Mouse (Mus musculus): ENCODE measurements around the gene Fsd1l. TPM values are rescaled to one million over a fixed set of nuclear protein-coding genes. Genes with fewer than 3 reads are reported as not detected.
A peak's percentile ranks its signal among the peaks of the same experiment; 100 is the strongest.

The Fsd1l gene
- total RNA-seq, 2 experiments from 2014 or later = 5.3 to 7.5 TPM

DNA sequence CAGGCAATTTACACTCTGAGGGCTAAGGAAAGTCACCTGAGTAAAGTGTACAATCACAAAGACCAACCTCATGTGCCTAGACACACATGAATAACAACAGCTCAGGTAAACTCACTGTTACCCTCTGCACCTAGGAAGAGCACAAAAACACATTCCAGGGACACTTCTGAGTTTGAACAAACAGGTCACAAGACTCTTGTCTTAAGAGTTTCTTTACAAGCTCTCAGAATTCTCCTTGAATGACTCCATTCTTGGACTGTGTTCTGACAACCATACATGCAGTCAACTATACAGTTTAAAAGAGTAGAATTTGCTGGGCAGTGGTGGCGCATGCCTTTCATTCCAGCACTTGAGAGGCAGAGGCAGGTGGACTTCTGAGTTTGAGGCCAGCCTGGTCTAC, 96.8 kb downstream of the Fsd1l start:
- no peak for DNase-seq (ENCODE audit: low spot score in 2 of 2)

DNA sequence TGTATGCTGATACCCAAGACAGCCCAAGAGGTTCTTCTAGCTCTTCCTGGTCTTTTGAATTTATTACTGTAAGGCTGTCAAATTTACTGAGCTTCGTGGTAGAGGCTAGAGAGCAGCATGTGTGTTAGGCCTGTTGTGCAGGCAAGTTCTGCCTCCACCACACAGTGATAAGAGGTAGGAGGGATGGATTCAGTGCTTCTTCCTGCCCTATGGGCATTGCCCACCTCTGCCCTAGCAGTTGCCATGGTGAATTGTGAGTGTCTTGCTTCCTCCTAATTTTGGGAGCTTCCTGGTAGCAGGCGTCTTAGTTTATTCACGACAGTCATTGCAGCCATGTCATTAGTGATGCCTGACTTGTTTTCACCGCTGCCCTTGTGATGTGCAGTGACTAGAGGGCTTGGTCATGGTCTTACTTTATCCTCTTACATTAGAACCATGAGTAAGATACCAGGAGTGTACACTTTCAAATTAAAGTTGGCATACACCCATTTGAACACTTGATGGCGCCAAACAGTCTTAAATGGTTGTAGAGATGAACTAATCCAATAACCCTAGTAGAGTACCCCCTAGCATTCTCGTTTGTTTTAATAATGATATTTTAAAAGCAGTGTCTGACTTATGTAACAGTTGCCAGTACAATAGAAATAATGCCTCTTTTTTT, 107.8 kb downstream of the Fsd1l start:
- peak; percentile 25 to 31 for DNase-seq (ENCODE audit: low spot score in 2 of 2)

DNA sequence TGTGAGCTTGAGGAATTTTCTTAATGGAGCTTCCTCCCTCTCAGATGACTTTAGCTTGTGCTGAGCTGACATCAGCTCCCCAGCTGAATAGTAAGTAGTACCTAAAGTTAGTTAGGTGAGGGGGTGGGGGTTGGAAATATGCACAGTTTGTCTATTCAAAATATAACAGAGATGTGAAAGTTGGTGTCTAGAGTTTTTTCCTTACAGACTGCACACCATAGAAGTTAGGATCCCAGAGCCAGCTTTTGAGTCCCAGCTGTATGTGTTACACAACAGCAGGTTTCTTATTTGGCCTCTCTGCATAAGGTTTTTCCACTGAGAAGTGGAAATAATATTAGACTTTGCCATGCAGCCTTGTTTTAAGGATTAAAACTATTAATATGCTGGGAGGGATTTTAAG, 118.6 kb downstream of the Fsd1l start:
- DNase-seq (ENCODE audit: low spot score in 2 of 2) = no peak

DNA sequence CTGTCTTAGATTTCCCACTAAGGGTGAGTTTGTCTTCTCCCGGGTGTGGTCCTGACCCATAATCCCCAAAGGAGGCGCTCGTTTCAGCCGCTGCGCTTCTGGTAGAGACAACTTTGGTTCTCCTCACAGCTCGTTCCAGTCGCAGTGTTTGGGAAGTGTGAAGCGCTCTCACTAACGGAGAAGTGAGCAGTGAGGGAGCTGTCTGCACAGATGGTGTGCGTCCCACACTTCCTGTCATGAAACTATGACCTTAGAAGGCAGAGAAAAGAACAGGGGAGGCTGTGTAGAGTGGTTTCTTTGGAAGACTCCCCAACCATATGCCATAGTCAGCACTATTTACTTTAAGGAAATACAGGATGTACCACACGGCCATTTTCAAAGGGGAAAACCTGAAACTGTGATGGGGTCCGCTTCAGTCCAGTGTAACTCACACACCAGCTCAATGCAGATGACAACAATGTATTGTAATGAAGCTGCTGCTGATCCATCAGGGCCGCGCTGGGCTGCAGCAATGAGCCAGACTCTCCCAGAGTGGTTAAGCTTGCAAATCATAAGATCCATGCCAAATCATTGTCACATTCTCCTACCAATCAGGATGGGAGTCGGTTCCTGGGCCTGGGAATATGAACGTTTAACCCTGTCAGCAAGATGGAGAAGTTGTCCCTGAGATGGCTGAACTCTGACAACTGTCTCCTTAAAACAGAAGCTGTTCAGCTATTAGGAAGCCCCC, 119.3 kb downstream of the Fsd1l start:
- DNase-seq (ENCODE audit: low spot score in 2 of 2) = no peak

Other genes starting within 250 kb of the Fsd1l start
- gene Slc44a1, start 191.1 kb upstream of the Fsd1l start, total RNA-seq (2021) = 10 to 100 TPM; 85.2 to 95.7 TPM
- gene Fktn, start 82.5 kb downstream of the Fsd1l start, total RNA-seq (2021) = 10 to 100 TPM; 13.7 to 14.2 TPM
- gene Tal2, start 148.2 kb downstream of the Fsd1l start, total RNA-seq (2021) = not detected
- gene Tmem38b, start 194.6 kb downstream of the Fsd1l start, total RNA-seq (2021) = 10 to 100 TPM; 30.2 to 34.6 TPM